Mouse (Mus musculus): ENCODE measurements around the gene Aph1c.
A peak's percentile ranks its signal among the peaks of the same experiment; 100 is the strongest.
"Not testable (repeated sequence)": the region's sequence is repeated elsewhere in the genome, so short reads cannot be mapped to it uniquely, and the experiment has no call there.

Aph1c gene

GRCm38 (mm10) chr9:66825990-66826389 lies 8.5 kb downstream of the Aph1c start:
- peak; percentile 74 for DNase-seq

- not testable (repeated sequence) for DNase-seq
Observed at GRCm38 (mm10) chr9:66822255-66822654, 12.3 kb downstream of the Aph1c start.

- no peak for DNase-seq
Observed at GRCm38 (mm10) chr9:66820996-66821395, 13.5 kb downstream of the Aph1c start.

DNA sequence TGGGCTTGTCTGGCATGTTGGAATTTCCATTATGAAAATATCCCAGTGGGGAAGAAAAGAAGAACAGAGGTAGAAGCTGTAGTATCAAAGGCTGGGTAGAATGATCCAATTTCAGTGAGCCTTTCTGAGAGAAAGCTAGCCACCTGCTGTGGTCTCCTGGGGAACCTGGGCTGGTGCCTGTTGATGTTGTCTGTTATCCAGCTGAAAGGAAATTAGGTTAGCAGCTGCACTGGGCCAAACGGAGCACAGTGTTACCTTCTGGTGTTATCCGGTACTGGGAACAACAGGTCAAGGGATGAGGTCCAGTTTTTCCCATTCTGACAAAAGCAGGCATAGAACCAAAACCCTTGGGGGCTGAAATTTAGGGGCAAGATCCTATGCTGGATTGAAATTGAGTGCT lies 21.1 kb downstream of the Aph1c start:
- no peak for DNase-seq

DNA sequence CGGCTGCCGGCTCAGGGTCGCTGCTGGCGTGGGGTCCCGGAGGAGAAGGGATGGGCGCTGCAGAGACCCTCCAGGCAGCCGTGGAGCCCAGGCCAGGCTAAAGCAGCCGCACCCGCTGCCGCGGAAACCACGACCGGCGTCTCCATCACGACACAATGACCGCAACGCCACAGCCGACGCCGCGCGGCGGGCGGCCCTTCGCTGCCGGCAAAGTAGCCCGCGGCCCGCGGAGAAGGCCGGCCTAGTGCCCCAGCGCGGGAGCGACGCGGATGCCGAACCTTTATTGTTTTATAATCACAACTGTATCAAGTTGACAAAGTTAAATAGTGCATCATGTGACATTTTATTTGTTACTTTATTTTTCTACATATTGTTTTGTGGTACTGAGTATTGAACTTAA lies 28.6 kb downstream of the Aph1c start:
- peak; percentile 58 for DNase-seq

DNA sequence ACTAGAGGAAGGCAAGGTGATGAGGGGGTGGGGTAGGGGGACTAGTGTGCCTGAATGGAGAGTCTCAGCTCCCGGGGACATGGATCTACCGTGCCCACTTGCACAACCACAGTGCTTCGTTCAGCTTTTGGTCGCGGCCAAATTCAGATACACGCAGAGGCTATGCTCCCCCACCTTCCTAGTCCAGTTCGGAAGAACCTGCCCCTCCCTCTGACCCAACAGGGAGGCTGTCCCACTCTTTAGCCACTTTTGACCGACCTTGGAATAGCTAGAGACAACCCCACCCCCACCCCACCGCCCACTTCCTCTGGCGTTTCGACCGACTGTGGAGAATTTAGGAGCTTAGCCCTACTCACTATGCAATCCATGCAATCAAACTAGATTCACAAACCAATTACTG lies 32.6 kb downstream of the Aph1c start:
- no peak for DNase-seq

DNA sequence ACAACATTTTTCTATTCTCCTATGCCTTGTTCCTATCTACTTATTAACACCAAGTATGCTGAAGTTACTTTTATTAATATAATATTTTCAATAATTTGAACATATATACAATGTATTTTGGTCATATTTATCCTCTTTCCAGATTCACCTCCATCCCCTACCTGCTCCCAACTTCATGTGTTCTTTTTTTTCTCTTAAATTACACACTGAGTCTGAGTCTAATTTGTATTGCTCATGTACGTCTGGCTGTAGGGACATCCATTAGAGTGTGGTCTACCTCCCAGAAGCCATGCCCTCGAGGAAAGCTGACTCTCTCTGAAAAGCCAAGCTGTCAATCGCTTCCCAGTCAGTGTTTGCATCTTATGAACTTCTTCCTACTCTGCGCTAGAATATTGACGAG lies 37.8 kb downstream of the Aph1c start, which contains the start of gene Gm10647:
Gene Gm10647 (plus strand): TSS at position 301 of the 400 bp plus-strand sequence.
- DNase-seq, result no peak

DNA sequence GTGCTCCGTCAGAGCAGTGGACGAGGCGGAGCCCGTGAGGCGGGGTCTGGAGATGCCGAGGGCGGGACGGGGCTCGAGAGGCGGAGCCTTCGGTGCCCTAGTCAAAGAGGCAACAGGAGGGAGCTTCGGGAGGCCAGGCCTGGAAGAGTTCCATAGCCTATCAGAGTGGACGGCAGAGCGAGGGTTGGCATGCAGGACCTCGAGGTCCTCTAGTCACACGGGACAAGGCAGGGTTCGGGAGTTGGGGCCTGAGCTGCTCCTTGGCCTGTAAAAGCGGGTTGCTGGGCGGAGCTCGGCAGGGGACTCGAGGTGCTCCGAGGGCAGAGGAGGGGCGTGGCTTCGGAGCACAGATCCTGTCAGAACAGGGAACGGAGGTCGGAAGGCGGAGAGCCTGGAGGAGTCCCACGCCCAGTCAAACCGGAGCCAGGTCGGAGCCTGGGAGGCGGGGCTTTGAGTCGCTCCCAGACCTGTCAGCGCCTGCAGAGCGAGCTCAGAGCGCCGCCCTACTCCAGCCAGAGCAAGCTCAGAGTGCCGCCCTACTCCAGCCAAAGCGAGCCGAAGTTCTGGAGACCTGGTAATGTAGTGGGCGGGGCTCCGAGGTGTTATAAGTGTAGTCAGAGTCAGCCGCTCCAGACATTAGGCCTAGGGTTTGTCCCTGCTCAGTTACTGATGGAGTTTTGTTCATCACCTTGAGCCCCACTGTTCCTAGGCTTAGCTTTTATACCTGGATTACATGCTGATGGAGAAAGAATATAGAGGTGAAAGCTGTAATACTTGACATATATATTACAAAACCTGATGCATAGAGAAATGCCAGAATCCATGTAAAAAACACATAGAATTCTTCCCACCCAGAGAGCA lies 38.8 kb downstream of the Aph1c start, which contains the start of gene Aph1b:
Gene Aph1b (minus strand): TSS at position 27 of the 861 bp plus-strand sequence.
- DNase-seq, result peak; percentile 98

DNA sequence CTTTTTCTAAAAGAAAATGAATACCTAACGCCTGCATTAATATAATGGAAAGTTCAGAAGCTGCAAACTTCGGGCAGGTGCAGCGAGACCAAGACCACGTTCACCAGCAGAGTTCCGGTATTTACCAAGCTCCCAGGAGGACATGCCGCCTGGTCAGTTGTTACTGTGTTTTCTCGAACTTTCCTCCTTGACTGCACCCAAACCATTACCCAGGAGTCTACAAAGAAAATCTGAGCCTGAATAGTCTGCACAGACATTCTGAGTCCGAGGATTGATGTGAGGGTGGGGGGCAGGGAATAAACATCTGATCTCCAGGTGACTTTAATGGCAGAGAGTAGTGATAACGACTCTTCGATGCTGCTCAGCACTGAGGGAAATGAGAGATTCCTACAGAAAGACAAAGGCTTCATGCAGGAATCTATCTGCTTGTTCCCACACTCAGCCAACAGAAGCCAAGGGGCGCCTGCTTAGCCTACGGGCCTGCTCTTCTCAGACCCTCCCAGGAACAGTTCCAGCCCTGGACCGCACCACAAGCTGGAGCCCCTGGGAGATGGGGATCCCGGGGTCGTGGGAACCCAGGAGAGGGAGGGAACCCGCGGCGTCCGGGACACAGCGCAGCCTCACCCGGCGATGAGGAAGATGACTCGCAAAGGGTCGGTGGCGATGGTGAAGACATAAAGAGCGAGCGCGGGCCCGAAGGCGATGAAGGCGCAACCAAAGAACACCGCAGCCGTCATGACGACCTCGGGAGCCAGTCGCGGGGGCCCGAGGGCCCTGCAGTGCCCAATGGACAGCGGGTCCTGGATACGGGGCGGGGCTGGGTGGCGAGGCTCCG lies 39.7 kb downstream of the Aph1c start:
- peak; percentile 27 for DNase-seq

GRCm38 (mm10) chr9:66787821-66788220 lies 46.7 kb downstream of the Aph1c start:
- DNase-seq, result peak; percentile 73

DNA sequence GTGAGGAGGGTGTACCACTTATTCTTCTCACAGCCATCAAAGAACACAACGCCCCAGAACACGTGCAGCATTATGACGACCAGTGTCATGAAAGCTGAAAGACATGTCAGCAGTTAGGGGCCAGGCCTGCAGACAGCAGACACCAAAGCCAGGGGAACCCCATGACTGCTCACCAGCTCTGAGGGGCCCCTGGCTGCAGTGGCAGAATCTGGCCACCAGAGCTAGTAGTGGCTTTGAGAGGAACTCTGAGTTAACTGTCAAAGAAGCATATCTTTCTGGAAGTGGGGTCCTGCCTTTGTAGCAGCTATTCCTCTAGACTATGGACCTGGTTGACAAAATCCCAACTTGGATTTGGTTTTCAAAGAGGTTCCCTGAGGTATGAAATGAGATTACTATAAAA lies 50.0 kb downstream of the Aph1c start:
- not testable (repeated sequence) for DNase-seq

- no peak for DNase-seq
Observed at GRCm38 (mm10) chr9:66770701-66771100, 63.8 kb downstream of the Aph1c start.

DNA sequence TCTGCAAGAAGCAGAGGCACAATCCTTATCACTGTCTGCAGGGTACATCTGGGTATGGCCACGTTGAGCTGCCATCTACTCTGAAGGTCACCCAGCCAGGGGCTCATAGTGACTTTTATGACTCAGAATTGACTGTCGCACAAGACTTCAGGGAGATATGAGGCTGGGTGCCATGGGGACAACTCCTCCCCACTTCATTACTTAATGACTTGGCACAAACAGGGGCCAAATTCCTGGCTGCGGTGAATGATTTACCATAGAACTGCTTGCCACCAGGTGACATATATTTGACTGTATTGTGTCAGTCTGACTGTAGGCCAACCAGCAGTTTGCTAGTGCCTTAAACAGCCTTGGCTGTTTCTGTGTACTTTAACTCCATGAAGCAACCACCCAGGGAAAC lies 65.3 kb downstream of the Aph1c start:
- DNase-seq, result no peak

DNA sequence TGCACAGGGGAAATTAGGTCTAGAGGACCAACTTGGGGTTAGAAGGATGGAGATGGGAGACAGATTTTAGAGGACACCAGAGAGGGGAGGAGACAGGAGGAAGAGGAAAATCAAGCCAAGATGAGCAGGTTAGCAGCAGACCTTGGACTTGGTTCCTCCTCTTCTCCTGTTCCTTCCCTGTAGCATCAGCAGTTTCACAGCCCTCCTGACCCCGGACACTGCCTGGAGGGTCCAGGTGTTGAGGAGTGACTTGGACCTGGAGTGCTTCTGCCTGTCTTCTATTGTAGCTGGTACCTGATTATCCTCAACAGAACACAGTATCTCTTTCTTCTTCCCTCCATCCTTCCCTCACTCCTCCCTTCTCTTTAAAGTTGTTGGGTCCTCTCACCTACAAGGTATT lies 65.8 kb downstream of the Aph1c start:
- DNase-seq, result no peak
